Mouse (Mus musculus) heart, postnatal 0 days (tissue): Measurements from ENCODE around the gene 1700008O03Rik. TPM values are rescaled to one million over a fixed set of nuclear protein-coding genes. Genes with fewer than 3 reads are reported as not detected.

Experiments
- ATAC-seq: fragments of 200-750 bp; cut with Nextera tagmentation; 2 replicates; pipeline ENCODE4 v1.8.0; 2017; ENCODE audit warnings: low read depth, moderate number of reproducible peaks, moderate library complexity; ENCODE audit not compliant: insufficient read depth
- DNase-seq: peaks from one replicate; pipeline ENCODE4 v3.0.0-alpha.2; 2016; ENCODE audit warnings: low spot score
- H3K27ac ChIP-seq: fragments of 300-500 bp; sonication (generic); 2 replicates; pipeline ENCODE4 v1.5.1; 2014; ENCODE audit warnings: low read depth, mild to moderate bottlenecking
- H3K27me3 ChIP-seq: fragments of 300-500 bp; sonication (generic); 2 replicates; pipeline ENCODE4 v1.6.1; 2014; ENCODE audit warnings: low read length, mixed read lengths; ENCODE audit not compliant: control insufficient read depth, insufficient read depth
- H3K36me3 ChIP-seq: fragments of 300-500 bp; sonication (generic); replicated peaks from 2 replicates; pipeline ENCODE4 v1.6.1; 2014; ENCODE audit warnings: low read length, mixed read lengths; ENCODE audit not compliant: control insufficient read depth, insufficient read depth
- H3K4me1 ChIP-seq: fragments of 300-500 bp; sonication (generic); 2 replicates; pipeline ENCODE4 v1.6.1; 2014; ENCODE audit warnings: antibody characterized with exemption; ENCODE audit not compliant: control insufficient read depth, insufficient read depth
- H3K4me2 ChIP-seq: fragments of 300-500 bp; sonication (generic); 2 replicates; pipeline ENCODE4 v1.6.1; 2014; ENCODE audit warnings: low read depth, mild to moderate bottlenecking, low read length, moderate library complexity
- H3K4me3 ChIP-seq: fragments of 300-500 bp; sonication (generic); 2 replicates; pipeline ENCODE4 v1.5.1; 2014; ENCODE audit warnings: low read depth, low read length
- H3K9ac ChIP-seq: fragments of 300-500 bp; sonication (generic); replicated peaks from 2 replicates; pipeline ENCODE4 v1.6.1; 2014; ENCODE audit warnings: low read depth, low read length, mixed read lengths
- H3K9me3 ChIP-seq: fragments of 300-500 bp; sonication (generic); replicated peaks from 2 replicates; pipeline ENCODE4 v1.6.1; 2016; ENCODE audit warnings: low read length; ENCODE audit not compliant: control insufficient read depth
- CTCF ChIP-seq: IDR thresholded peaks from 2 replicates; pipeline ENCODE4 v1.5.1; 2016; ENCODE audit warnings: antibody characterized with exemption, control low read depth, low read depth
- EP300 ChIP-seq: IDR thresholded peaks from 2 replicates; pipeline ENCODE4 v1.6.1; 2016; ENCODE audit warnings: antibody characterized with exemption, low read depth
- WGBS: fragments of 180-500 bp; shearing (Covaris S2); extraction: QIAGEN DNeasy Blood & Tissue Kit; methylation state at CpG from one replicate; pipeline ENCODE4 v1.1.7; 2014; 5-methylcytosine and 5-hydroxymethylcytosine counted together
- polyA plus RNA-seq: library from polyadenylated mRNA; unstranded; fragments of >200 nt; fragmentation: Nextera tagmentation; extraction: Ambion mirVana; gene quantifications from 2 replicates; pipeline ENCODE4 v1.2.1, GENCODE M21; 2015
- total RNA-seq: library from RNA; depleted of rRNA; stranded (reverse); fragments of >200 nt; gene quantifications from 2 replicates; pipeline ENCODE4 v1.2.3, GENCODE M21; 2014; ENCODE audit warnings: low replicate concordance

The 1700008O03Rik gene
- total and polyA plus RNA-seq, 2 experiments from 2014 or later = 0.14 TPM; not detected in 1

DNA sequence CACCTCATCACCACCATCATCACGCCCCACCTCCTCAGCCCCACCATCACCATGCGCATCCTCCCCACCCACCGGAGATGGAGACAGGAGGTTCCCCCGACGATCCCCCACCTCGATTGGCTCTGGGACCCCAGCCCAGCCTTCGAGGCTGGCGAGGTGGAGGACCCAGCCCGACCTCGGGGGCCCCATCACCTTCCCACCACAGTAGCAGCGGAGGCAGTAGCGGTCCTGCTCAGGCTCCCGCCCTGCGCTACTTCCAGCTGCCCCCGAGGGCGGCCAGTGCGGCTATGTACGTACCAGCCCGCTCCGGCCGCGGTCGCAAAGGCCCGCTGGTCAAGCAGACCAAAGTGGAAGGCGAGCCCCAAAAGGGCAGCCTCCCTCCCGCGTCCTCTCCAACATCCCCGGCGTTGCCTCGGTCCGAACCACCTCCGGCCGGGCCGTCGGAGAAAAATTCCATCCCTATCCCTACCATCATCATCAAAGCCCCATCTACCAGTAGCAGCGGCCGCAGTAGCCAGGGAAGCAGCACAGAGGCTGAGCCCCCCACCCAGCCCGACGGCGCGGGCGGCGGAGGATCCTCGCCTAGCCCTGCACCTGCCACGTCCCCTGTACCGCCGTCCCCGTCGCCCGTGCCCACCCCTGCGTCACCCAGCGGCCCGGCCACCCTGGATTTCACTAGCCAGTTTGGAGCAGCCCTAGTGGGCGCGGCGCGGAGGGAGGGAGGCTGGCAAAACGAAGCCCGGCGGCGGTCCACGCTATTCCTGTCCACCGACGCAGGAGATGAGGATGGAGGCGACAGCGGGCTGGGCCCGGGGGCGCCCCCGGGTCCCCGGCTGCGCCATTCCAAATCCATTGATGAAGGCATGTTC lies 33.5 kb downstream of the 1700008O03Rik start:
- H3K4me2 ChIP-seq = no peak overlapping the region
- DNase-seq (no peak), ATAC-seq (no peak)
- no peak overlapping the region for H3K9ac ChIP-seq
- H3K9me3 ChIP-seq = no peaks in the 10 kb centered on the region
- no peak overlapping the region for H3K27ac ChIP-seq
- H3K36me3 ChIP-seq = no peaks in the 10 kb centered on the region
- H3K4me3 ChIP-seq = no peak overlapping the region
- 5% methylated on average over 67 of the region's 71 CpGs for WGBS
- TF ChIP-seq EP300 (no peak), CTCF (no peak)
- 0 out of 2 replicates have a peak, but pooled peaks cover 4% of the 10 kb centered on the region for H3K4me1 ChIP-seq
- peaks cover 91% of the 10 kb centered on the region for H3K27me3 ChIP-seq

DNA sequence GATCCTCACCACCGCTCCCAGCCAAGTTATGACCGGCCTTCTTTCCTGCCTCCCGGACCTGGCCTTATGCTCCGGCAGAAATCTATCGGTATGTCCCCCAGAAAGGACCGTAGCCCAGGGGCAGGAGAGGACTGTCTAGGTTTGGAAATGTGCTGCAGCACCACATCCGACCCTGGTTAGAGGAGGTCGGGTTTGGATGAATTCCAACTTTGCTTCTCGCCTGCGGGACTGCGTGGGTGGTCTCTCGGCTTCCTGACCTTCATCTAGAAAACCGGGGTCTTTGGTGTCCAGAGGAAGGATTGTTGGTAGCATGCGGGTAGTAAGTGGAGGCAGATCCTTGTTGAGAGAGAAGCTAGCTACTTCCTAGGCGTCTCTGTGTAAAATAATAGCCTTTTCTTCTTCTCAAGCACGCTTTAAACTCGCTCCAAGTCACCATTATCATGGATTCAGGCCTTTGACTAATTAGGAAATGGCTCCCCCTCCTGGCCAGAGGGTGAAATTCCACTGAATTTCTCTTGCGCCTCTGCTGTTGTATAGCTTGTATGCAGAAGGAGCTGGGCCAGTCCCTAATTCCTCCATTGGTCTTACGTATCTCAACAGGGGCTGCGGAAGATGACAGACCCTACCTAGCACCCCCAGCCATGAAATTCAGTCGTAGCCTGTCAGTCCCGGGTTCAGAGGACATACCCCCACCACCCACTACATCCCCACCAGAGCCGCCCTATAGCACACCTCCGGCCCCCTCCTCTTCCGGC lies 34.5 kb downstream of the 1700008O03Rik start:
- no peak for TF ChIP-seq EP300
- peak; percentile 86 for TF ChIP-seq CTCF
- ATAC-seq (peak; percentile 59; the same call in 1 of the 2 replicates), DNase-seq (peak; percentile 85)
- H3K9me3 ChIP-seq = no peaks in the 10 kb centered on the region
- H3K9ac ChIP-seq = no peak overlapping the region
- H3K4me1 ChIP-seq = 0 out of 2 replicates have a peak, but pooled peaks cover 4% of the 10 kb centered on the region
- no peak overlapping the region for H3K27ac ChIP-seq
- peak overlapping the region; percentile 53 for H3K4me2 ChIP-seq
- H3K36me3 ChIP-seq = no peaks in the 10 kb centered on the region
- H3K27me3 ChIP-seq = peaks cover 81% of the 10 kb centered on the region
- WGBS = 4% methylated on average over 25 of the region's 25 CpGs
- peak overlapping the region; percentile 19; the same call in 1 of the 2 replicates for H3K4me3 ChIP-seq

DNA sequence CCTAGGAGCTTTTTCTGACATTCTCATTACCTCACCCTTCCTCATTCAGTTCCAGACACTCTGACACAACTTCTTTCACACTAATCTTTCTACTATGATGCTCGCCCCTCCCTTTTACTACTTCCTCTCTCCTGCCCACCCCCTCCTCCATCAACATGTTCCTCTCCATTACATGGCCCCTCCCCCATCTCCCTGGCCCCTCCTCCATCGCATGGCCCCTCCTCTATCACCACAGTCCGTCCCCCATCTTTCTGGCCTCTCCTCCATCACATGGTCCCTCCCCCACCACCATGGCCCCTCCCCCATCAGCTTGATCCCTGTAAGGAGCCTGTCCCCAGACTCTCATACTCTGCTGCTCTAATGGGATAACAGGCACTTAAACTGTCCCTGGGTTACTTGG lies 36.6 kb downstream of the 1700008O03Rik start:
- Histone ChIP-seq H3K27ac (no peak overlapping the region), H3K27me3 (peaks cover 65% of the 10 kb centered on the region), H3K4me3 (no peak overlapping the region), H3K4me2 (no peak overlapping the region), H3K9ac (no peak overlapping the region), H3K4me1 (0 out of 2 replicates have a peak, but pooled peaks cover 4% of the 10 kb centered on the region), H3K36me3 (no peaks in the 10 kb centered on the region), H3K9me3 (no peaks in the 10 kb centered on the region)
- 21% methylated on average over 3 of the region's 3 CpGs for WGBS
- DNase-seq = no peak
- TF ChIP-seq CTCF (no peak), EP300 (no peak)
- no peak for ATAC-seq

DNA sequence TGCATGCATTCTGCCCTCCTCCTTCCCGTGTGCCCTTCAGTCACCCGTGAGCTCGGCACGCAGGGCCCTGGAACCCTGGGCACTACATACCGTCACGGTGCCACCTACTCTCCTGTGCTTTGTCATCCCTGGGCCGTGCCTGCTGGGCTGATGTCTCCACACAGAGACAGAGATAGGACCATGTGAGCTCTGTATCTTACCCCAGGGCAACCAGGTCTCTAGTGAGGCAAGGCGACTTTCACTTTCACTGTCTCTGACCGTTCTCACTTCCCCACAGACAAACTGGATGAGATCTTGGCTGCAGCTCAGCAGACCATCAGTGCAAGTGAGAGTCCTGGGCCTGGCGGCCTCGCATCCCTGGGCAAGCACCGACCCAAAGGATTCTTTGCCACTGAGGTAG lies 41.0 kb downstream of the 1700008O03Rik start:
- 53% methylated on average over 12 of the region's 12 CpGs for WGBS
- no peak overlapping the region for H3K9ac ChIP-seq

DNA sequence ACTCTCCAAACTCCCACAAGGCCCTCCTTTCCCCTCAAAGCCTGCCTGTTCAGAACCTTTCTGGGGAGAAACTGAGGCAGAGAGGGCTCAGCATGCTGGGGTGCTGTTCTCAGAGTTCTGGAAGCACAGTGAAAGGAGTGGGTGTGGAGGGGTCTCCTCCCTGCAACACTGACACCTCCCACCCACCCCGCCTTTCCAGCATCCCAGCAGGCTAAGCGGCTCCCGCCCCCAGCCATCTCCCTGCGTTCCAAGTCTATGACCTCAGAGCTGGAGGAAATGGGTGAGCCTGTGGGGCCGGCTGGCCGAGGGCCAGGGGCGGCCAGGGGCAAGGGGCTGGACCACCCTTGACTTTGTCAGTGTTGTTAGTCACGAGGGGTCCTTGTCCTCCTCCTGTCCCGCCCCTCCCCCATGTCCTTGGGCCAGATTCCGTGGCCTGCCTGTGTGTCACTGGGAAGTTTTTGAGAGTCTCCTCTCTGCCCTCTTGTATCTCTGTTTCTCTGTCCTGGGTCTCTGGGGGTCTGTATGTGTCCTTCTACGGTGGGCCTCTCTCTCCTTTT lies 42.1 kb downstream of the 1700008O03Rik start:
- H3K9ac ChIP-seq = no peak overlapping the region
- H3K36me3 ChIP-seq = no peaks in the 10 kb centered on the region
- no peak overlapping the region for H3K27ac ChIP-seq
- DNase-seq (no peak), ATAC-seq (0 out of 2 replicates have a peak, but pooled peaks have one; percentile 9)
- H3K4me3 ChIP-seq = no peak overlapping the region
- H3K4me2 ChIP-seq = no peak overlapping the region
- H3K27me3 ChIP-seq = peaks cover 33% of the 10 kb centered on the region; the same call in 1 of the 2 replicates
- WGBS = 8% methylated on average over 11 of the region's 11 CpGs
- no peaks in the 10 kb centered on the region for H3K4me1 ChIP-seq
- TF ChIP-seq CTCF (no peak), EP300 (no peak)
- no peaks in the 10 kb centered on the region for H3K9me3 ChIP-seq

More for the DNA sequence above, 41.0 kb downstream of the 1700008O03Rik start:
- DNase-seq (no peak), ATAC-seq (no peak)
- H3K27me3 ChIP-seq = peaks cover 36% of the 10 kb centered on the region
- no peak overlapping the region for H3K27ac ChIP-seq
- no peak overlapping the region for H3K4me3 ChIP-seq
- no peak for TF ChIP-seq CTCF
- TF ChIP-seq EP300 = no peak
- H3K4me1 ChIP-seq = no peaks in the 10 kb centered on the region
- H3K36me3 ChIP-seq = no peaks in the 10 kb centered on the region
- H3K9me3 ChIP-seq = no peaks in the 10 kb centered on the region
- H3K4me2 ChIP-seq = no peak overlapping the region
